Mouse (Mus musculus) liver, embryonic 14.5 days (tissue): ENCODE measurements at regions not wholly inside any gene's neighbourhood (a gene's known extent, or its start where the extent isn't known, plus 50 kb on each side); places are given as distances from the start of the nearest gene placed in this dataset.
"Not testable (repeated sequence)": the region's sequence is repeated elsewhere in the genome, so short reads cannot be mapped to it uniquely, and the experiment has no call there.

Experiments
- CTCF ChIP-seq: IDR thresholded peaks from 2 replicates; pipeline ENCODE4 v1.5.1; 2016; ENCODE audit warnings: antibody characterized with exemption, low read depth, control low read depth
- EP300 ChIP-seq: IDR thresholded peaks from 2 replicates; pipeline ENCODE4 v1.6.1; 2016; ENCODE audit warnings: antibody characterized with exemption, low read depth

DNA sequence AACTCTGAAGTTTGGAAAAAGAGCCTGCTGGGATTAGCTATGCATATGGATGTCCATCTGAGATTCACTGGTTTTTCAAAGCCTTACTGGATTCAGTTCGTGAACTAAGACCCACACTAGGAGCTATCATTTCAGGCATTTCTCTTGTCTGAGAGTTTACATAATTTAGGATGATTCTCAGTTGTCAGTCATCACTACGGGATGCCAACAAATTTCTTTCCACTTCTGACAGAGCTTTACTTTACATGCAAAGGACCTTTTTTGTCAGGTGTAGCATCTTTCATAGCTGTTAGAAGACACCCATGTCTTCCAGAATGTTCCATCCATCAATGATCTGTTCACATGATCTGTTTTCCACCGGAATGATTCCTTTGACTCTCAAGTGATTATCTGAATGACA lies 154.4 kb downstream of the Gm31371 start:
- TF ChIP-seq CTCF, EP300: not testable (repeated sequence)
